Mouse (Mus musculus): ENCODE data around the gene Rab8b.

- TF ChIP-seq CTCF (IDR thresholded peaks at IDR 0.05; ENCODE audit: low read depth, low read length) (no peak), POLR2A (IDR thresholded peaks at IDR 0.05; ENCODE audit: insufficient read depth, low read length) (no peak)
Observed at GRCm38 (mm10) chr9:66825990-66826389, 93.5 kb downstream of the Rab8b start.

All from ES-Bruce4 (cell line).